Mouse (Mus musculus) brain, adult 2 months (tissue): ENCODE data around the gene Itk.
"Not testable (repeated sequence)": the region's sequence is repeated elsewhere in the genome, so short reads cannot be mapped to it uniquely, and the experiment has no call there.

Source experiments
- DNase-seq: peaks from one replicate; pipeline ENCODE4 v3.0.0; 2011; ENCODE audit warnings: low read depth, low spot score

The Itk gene

DNA sequence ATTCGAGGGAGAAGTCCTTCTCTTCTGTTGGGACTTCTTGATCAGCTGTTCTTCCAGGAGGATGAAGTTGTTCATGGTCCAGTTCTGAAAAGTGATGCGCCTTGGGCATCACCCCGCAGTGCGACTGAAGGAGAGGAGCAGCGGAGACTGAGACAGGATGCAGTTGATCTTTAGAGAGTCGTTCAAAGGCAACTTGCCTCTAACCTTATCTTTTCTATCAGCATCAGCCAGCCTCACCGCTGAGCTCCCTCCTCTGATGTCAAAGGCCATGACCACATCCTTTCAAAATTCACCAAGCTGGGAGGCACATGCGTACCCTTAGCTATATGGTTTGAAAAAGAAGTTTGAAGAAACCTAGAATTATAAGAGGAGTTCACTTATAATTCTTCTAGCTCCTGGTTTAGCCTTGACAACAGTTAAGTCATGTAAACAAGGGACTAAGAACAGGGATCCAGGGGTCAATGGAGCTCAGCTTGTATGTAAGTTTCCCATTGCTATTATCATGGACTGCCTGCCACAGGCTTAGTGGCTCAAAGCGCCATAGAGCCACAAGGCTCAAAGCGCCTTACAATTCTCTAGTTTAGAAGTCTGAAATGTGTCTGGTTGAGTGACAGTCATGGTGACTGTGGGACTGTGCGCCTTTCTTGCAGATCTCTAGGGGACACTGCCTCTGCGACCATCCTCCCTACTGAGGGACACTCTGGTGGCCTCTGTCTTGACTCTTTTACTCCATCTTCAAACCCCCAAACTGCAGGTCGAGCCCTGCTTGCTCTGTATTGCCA is at the start of gene Itk:
Gene Itk (minus strand): TSS at position 180 of the 782 bp plus-strand sequence.
- no peak for DNase-seq

DNA sequence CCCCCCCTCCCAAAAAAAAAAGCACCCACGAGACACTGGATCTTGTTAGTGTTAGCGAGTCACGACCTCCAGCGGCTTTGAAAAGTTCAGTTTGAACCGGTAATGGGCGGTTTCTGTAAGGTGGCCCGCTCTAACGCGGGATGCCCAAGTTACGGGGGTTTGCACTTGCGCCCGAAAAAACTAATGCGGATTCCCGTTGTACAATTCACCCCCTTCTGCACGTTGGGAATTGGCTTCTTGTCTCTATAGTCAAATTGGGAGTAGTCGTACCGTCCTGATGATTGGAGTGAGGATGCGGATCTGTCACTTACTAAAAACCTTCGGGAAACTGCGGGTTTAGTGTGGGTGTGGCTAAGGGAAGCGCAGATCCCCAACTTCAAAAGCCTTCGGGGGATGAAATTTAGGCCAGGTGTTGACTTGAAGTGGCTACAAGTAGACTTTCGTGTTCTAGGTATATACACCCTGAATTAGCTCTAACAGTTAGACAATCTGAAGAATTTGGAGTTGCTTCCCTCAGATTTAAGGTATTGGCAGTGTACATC is 48.2 kb upstream of the Itk start:
- DNase-seq, result peak; percentile 24

- DNase-seq, result peak; percentile 100
Observed at GRCm38 (mm10) chr11:46436760-46437458, 47.6 kb upstream of the Itk start, which contains the start of gene Med7. Med7 (plus strand) TSS chr11:46436925.

DNA sequence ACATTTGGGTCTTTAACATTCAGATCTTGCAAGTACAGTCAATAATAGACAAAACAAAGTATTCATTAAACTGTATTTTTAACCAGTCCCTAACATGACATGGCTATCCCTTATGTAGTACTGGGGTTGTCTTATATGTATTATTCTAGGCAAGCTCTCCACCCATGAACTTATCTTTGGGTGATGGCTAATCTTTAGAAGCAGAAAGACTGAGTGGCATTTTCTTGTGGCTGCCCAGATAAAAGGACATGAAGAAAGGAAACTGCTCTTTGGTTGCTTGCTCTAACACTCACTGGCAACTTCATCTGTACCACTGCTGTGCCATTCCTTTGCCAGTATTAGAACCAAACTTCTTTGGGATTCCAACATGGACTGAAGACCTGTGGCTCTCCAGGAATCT is 46.0 kb upstream of the Itk start:
- DNase-seq, result no peak

- DNase-seq, result peak; percentile 97
Observed at GRCm38 (mm10) chr11:46431129-46431528, 41.8 kb upstream of the Itk start.

DNA sequence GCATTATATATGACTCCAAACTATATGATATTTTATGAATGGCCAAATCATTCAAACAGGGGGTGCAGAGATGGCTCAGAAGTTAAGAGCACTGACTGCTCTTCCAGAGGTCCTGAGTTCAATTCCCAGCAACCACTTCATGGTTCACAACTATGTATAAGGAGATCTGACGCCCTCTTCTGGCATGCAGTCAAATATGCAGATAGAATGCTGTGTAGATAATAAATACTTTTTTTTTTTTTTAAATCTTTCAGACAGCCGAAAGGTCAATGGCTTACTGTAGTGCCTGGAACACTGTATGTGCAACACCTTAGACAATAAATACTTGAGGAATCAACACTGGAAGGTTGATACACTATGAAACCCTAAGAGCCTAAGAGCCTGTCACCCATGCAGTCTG is 40.8 kb upstream of the Itk start:
- DNase-seq, result no peak

- DNase-seq, result not testable (repeated sequence)
Observed at GRCm38 (mm10) chr11:46428131-46428530, 38.8 kb upstream of the Itk start.

DNA sequence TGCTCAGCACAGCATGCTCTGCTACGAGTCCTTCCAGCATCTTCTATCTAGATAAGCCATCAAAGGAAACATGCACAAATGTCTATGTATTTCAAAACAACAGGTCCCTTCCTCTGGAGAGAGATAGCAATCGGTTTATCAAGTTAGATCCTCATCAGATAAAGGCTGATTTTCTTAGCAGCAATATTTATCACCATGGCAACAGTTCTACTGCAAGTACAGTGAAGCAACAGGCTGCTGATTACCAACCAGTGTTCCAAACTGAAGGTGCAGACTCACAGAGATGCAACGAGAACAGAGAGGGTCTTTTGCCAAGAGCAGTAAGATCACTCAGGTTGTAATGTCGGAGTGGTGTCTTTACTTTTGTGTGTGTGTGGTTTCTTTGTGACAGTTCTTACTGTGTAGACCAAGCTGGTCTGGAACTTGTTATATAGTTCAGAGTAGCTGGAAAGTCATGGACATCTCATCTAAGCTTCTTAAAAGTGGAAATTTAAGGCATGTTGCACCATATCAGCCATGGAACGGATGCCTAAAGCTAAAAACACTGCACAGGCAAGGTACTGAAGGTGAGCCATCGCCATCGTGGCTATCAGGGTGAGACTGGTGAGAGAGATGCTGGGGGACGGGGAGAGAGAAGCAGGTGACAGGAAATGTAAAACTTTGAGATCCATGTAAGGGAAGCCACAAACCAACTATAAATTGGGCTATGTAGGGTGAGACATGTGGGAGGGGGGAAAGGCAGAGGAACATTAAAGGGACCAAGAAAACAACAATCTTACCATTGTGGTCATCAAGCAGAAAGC is 32.0 kb upstream of the Itk start:
- no peak for DNase-seq

GRCm38 (mm10) chr11:46418860-46419259 is 29.5 kb upstream of the Itk start:
- no peak for DNase-seq

- DNase-seq, result no peak
Observed at GRCm38 (mm10) chr11:46418438-46418837, 29.1 kb upstream of the Itk start.

GRCm38 (mm10) chr11:46410018-46410563 is 20.8 kb upstream of the Itk start:
- no peak for DNase-seq

- DNase-seq, result peak; percentile 16
Observed at GRCm38 (mm10) chr11:46406721-46407120, 17.4 kb upstream of the Itk start.

DNA sequence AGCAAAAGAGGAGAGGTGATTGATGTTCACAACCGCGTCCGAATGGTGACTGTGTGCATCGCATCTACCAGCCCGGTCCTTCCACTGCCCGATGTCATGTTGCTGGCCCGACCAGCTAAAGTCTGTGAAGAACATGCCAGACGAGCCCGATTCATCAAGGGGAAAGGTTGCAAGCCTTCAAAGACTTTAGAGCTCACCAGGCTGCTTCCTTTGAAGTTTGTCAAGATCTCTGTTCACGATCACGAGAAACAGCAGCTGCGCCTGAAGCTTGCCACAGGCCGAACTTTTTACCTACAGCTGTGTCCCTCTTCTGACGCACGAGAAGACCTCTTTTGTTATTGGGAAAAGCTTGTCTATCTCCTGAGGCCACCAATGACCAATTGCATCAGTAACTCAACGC is 15.7 kb upstream of the Itk start:
- DNase-seq, result no peak

GRCm38 (mm10) chr11:46401555-46401954 is 12.2 kb upstream of the Itk start:
- DNase-seq, result no peak

GRCm38 (mm10) chr11:46398933-46399383 is 9.6 kb upstream of the Itk start:
- DNase-seq, result no peak

- no peak for DNase-seq
Observed at GRCm38 (mm10) chr11:46398473-46398872, 9.2 kb upstream of the Itk start.

- DNase-seq, result no peak
Observed at GRCm38 (mm10) chr11:46397900-46398299, 8.6 kb upstream of the Itk start.

DNA sequence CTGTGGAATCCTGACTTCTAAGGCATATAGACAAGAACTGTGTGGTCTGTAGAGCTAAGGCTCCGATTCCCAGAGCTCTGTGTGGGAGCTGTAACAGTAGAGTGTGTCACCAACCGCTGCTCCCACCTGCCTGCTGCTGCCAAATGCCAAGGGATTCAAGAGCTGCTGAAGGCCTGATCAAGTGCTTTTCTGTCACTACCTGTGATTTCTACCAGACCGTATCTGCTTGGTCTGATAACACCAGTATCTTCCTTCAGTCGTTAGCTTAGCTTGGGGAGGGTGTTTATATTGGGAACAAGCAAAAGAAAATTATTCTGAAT is 7.5 kb upstream of the Itk start:
- peak; percentile 48 for DNase-seq

DNA sequence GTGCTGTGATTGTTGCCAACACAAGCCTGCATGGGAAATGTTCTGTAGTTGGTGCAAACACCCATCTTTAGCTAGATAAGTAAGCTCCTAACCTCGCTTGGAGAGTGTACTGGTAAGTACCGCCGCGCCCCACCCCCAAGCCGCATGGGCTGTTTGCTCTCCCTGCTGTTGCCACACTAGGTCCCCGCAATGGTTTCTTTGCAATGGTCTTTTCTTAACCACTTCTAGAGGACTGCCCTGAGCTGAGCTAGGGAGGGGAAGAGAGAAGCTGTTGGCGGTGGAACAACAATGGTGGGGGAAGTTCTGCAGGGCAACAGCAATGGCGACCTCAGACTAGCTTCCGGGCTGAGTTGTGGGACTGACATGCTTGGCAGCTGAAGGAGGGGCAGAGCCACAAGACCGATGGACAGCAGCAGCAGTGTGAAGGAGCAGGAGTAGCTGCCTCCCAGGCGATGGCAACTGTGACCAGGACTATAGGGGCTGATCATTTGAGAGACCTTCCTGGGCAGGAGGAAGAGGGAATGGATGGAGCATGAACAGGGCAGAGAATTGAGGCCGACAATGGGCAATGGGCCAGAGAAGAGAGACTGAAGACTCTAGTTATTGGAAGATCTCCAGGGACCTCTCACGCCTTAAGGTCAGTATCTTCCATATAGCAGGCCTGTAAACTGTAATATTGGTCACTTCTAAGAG is 7.0 kb upstream of the Itk start, which contains the start of gene Fam71b:
Gene Fam71b (plus strand): TSS at position 393 of the 693 bp plus-strand sequence.
- no peak for DNase-seq

- no peak for DNase-seq
Observed at GRCm38 (mm10) chr11:46395698-46396097, 6.4 kb upstream of the Itk start.

DNA sequence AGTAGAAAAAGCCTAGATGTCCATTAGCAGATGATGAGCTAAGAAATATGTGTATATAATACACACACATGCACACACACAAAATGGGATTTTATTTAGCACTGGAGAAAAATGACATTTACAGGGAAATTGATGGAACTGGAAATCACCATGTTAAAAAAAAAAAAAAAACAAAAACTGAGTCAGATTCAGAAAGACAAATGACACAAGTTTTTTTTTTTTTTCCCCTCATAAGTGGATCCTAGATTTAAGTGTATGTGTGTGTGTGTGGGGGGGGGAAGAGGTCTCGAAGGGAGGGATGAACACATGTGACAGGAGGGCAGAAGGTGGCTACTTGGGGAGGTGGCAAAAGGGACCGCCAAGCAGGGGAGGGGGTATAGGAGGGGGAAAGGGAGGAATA is 5.8 kb upstream of the Itk start:
- DNase-seq, result no peak
